Mouse (Mus musculus) lung, embryonic 14.5 days (tissue): ENCODE measurements at regions not wholly inside any gene's neighbourhood (a gene's known extent, or its start where the extent isn't known, plus 50 kb on each side); places are given as distances from the start of the nearest gene placed in this dataset.

Experiments
- ATAC-seq: fragments of 200-750 bp; cut with Nextera tagmentation; 2 replicates; pipeline ENCODE4 v1.8.0; 2017; ENCODE audit warnings: mild to moderate bottlenecking, moderate TSS enrichment, moderate library complexity; ENCODE audit not compliant: insufficient read depth
- DNase-seq: peaks from one replicate; pipeline ENCODE4 v3.0.0-alpha.2; 2015
- H3K27ac ChIP-seq: fragments of 300-500 bp; sonication (generic); 2 replicates; pipeline ENCODE4 v1.5.1; 2014; ENCODE audit warnings: low read depth, mild to moderate bottlenecking, moderate library complexity
- H3K27me3 ChIP-seq: fragments of 300-500 bp; sonication (generic); 2 replicates; pipeline ENCODE4 v1.6.1; 2014; ENCODE audit warnings: low read length, control low read depth; ENCODE audit not compliant: insufficient read depth
- H3K36me3 ChIP-seq: fragments of 300-500 bp; sonication (generic); 2 replicates; pipeline ENCODE4 v1.6.1; 2014; ENCODE audit warnings: control low read depth; ENCODE audit not compliant: insufficient read depth
- H3K4me1 ChIP-seq: fragments of 300-500 bp; sonication (generic); 2 replicates; pipeline ENCODE4 v1.6.1; 2014; ENCODE audit warnings: antibody characterized with exemption, control low read depth; ENCODE audit not compliant: insufficient read depth
- H3K4me2 ChIP-seq: fragments of 300-500 bp; sonication (generic); 2 replicates; pipeline ENCODE4 v1.6.1; 2014; ENCODE audit warnings: mild to moderate bottlenecking
- H3K4me3 ChIP-seq: fragments of 300-500 bp; sonication (generic); 2 replicates; pipeline ENCODE4 v1.5.1; 2014; ENCODE audit warnings: low read depth, low read length
- H3K9ac ChIP-seq: fragments of 300-500 bp; sonication (generic); 2 replicates; pipeline ENCODE4 v1.6.1; 2014
- H3K9me3 ChIP-seq: fragments of 300-500 bp; sonication (generic); 2 replicates; pipeline ENCODE4 v1.6.1; 2016; ENCODE audit warnings: low read depth, low read length, control low read depth
- CTCF ChIP-seq: IDR thresholded peaks from 2 replicates; pipeline ENCODE4 v1.5.1; 2016; ENCODE audit warnings: antibody characterized with exemption, low read depth
- WGBS: fragments of 180-500 bp; shearing (Covaris S2); extraction: QIAGEN DNeasy Blood & Tissue Kit; methylation state at CpG from one replicate; pipeline ENCODE4 v1.1.7; 2014; 5-methylcytosine and 5-hydroxymethylcytosine counted together

DNA sequence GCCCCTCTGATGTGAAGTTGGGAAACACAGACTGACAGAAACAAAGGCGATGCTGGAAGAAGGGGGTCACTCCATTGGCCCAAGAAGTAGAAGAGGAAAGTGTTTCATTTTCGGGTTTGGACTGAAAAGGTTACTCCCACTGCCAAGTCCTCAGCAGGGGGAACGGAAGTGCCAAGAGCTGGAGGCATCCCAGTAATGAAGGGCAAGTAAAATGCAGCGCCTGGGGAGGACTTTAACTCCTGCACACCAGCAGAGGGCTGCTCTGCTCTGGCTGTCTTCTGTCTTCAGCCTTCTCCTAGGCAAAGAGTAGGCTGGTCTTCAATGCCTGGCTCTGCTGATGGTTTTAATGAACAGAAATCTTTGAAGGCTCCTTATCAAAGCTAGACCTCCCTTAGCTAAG, 68.3 kb upstream of the Thumpd2 start:
- Histone ChIP-seq H3K4me2 (no peak overlapping the region), H3K27me3 (no peaks in the 10 kb centered on the region), H3K36me3 (no peaks in the 10 kb centered on the region), H3K9ac (no peak overlapping the region), H3K9me3 (no peaks in the 10 kb centered on the region), H3K27ac (no peak overlapping the region), H3K4me3 (no peak overlapping the region), H3K4me1 (no peaks in the 10 kb centered on the region)
- ATAC-seq (no peak), DNase-seq (no peak)
- 57% methylated on average over 4 of the region's 4 CpGs for WGBS
- TF ChIP-seq CTCF = no peak
